Mouse (Mus musculus) hematopoietic stem cell, adult 5-6 weeks (primary cell): Measurements from ENCODE around the gene Sec24c. TPM values are rescaled to one million over a fixed set of nuclear protein-coding genes. Genes with fewer than 3 reads are reported as not detected.

Experiments used
- ATAC-seq, 2 experiments: fragments of 125-278 bp in 1 of 2; replicated peaks in 1 of 2; 2 replicates each; pipeline ENCODE4 v1.8.0; 2016 to 2017; ENCODE audit warnings: inconsistent platforms in 2 of 2, mild to moderate bottlenecking in 2 of 2, moderate number of reproducible peaks in 2 of 2, low read depth in 1 of 2, moderate TSS enrichment in 1 of 2; ENCODE audit not compliant: low FRiP score in 2 of 2, poor library complexity in 2 of 2, severe bottlenecking in 2 of 2, insufficient read depth in 1 of 2, low TSS enrichment in 1 of 2
- total RNA-seq: library from RNA; stranded (forward); fragments of 172-1452, 232-1000 nt; gene quantifications from 2 replicates; pipeline ENCODE4 v1.2.3, GENCODE M21; 2017

Gene Sec24c
- total RNA-seq, 1 experiment from 2014 or later: 107 TPM

DNA sequence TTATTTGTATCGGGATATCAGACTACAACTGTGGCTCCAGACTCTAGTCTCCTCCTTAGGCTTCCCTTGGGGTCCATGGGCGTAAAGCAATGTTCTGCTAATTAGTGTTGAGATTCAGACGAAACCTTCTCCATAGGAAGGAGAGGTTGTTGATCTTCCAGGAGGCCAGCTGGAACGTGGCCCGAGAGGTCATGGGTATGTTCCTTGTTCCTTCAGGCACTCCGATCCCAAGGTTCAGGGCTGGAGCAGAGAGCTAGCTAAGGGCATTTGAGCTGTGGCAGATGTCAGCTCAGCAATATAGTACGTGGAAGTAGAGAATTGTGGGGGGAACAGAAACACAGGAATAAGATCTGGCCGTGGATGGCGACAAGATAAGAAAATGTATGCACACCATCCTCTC is 18.4 kb upstream of the Sec24c start:
- no peak for ATAC-seq

GRCm38 (mm10) chr14:20656361-20656760 is 17.7 kb upstream of the Sec24c start, which contains the start of gene Myoz1:
Gene Myoz1, minus strand, starts transcription at chr14:20656540.
- no peak for ATAC-seq

DNA sequence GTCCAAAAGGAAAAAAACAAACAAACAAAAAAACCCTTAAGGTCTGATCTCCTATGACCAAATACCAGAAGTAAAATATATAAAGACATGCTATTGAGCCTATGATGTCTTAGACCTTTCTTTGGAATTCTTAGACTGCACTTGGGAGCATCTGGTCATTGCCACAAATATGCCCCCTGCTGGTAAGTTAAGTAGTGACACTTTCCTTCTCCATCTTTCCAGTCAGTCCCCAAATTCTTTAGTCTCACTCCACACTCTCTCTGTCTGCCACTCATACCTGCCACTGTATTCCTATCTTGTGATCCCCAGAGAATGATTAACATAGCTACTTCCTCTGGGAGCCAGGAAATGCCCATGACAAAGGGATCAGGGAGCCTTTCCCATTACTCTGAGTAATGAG is 15.8 kb upstream of the Sec24c start:
- ATAC-seq: no peak

DNA sequence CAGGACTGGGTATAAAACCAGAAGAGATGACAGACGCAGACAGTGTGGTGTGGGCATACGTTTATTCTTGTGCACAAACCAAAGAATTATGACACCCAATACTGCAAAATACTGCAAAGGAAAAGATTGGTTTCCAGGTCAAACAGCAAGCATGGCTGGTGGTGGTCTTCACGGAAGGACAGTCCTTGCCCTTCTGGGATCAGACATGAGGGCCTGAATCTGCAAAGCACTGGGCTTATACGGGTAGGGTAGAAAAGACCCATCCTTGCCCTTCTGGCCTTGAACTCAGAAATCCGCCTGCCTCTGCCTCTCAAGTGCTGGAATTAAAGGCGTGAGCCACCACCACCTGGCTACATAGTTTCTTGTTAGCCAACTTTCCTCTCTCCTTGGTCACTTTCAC is 15.2 kb upstream of the Sec24c start:
- ATAC-seq: no peak

DNA sequence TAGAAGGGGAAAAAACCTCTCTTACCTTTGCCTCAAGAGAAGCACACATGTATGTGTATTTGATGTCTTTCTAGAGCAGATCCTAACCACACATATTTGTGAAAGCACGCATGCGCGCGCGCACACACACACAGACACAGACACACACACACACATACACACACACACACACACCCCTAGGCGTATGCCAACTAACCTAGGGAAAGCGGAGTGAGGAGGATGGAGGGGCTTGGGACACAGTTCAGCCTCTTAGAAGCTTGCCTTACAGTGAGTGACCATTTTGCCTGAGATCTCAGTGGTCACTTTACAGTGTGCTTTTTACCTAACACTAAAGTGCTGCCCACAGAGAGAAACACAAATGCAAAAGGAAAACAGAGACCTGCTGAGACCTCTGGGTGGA is 14.4 kb upstream of the Sec24c start:
- no peak for ATAC-seq

- peak; percentile 92 to 97 for ATAC-seq
Measured at GRCm38 (mm10) chr14:20660827-20661660, 13.1 kb upstream of the Sec24c start.

- ATAC-seq: no peak; a peak in 1 of 4 replicates
Measured at GRCm38 (mm10) chr14:20661661-20662331, 12.3 kb upstream of the Sec24c start.

DNA sequence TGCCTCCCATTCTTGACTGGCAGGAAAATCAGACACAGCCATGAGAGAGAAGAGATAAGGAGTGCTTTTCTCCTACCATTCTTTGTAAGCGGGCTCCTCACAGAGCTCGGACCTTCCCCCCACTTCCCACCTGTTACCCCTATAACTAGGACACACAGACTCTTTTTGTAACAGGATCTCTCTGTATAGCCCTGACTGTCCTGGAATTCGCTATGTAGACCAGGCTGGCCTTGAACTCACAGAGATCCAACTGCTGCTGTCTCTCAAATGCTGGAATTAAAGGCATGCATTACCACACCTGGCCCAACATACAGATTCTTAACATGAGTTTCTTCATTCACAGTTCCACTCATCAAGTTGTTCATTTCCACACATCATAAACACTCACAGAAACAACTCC is 11.4 kb upstream of the Sec24c start:
- ATAC-seq: no peak

DNA sequence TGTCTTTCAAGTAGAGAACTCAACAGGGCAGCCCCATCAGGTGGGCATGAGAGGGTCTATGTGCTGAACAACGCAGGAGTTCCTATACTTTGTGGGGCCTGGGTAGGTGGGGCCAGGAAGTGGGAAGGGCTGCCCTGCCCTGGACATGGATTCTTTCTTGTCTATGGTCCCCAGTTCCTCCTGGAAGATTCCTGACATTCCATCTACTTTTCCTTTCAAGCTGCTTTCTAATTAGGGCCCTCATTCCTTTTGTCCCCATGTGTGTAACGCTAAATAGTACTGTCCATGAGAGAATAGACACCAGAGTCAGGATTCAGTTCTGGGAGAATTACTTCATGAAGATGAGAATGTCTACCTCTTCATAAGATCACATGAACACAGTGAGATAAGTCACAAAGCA is 10.5 kb upstream of the Sec24c start:
- no peak for ATAC-seq

GRCm38 (mm10) chr14:20664436-20664835 is 9.7 kb upstream of the Sec24c start:
- no peak for ATAC-seq

- no peak for ATAC-seq
Measured at GRCm38 (mm10) chr14:20667469-20667868, 6.6 kb upstream of the Sec24c start.

DNA sequence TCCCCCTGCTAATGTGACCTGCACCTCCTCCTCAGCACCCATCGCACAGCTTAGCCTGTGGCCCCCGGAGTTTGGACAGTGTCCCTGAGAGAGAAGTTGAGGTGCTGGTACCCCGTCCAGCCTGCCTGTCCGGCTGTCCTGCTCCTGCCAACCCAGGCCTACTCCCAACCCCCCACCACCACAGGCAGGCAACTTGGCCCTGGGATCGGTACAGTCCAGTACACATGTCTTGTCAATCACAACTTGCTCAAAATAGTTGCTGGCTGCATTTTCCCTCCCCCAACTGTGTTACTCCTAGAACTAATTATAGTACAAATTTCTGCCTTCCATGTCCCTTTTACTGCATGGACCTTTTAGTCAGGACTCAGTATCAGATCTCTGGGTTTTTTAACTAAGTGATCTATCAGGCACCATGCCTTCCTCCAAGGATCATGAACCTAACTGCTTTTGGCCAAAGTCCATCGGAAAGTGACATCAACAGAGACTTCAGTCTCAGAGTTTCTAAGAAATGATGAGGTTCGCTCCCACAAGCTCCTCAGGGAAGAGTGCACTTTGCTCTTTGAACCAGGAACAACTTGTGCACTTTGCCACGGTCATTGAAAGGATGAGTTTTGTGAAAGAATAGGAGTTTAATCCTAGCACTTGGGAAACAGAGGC is 5.8 kb upstream of the Sec24c start, which contains the start of gene Synpo2l:
Gene Synpo2l, minus strand, starts transcription at position 201 of the 657 bp plus-strand sequence.
- no peak for ATAC-seq

GRCm38 (mm10) chr14:20672990-20673389 is 1.1 kb upstream of the Sec24c start:
- no peak for ATAC-seq

DNA sequence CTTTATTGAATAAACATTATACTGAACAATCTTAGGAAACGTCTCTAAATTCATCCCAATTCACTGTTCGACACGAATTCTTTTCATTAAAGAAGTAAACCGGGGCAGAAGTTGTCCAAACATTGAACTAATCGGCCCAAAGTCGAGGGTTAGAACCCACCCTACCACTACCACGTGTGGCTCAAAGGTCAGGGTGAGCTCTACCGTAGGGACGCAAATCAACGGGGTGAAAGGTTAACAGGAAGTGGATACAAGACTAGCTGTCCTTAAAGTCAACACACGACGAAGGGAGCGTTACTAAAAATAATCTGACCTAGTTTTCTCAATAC is 409 bp upstream of the Sec24c start:
- peak in 1 of 2 experiments; percentile 13; a peak in 1 of 4 replicates for ATAC-seq

DNA sequence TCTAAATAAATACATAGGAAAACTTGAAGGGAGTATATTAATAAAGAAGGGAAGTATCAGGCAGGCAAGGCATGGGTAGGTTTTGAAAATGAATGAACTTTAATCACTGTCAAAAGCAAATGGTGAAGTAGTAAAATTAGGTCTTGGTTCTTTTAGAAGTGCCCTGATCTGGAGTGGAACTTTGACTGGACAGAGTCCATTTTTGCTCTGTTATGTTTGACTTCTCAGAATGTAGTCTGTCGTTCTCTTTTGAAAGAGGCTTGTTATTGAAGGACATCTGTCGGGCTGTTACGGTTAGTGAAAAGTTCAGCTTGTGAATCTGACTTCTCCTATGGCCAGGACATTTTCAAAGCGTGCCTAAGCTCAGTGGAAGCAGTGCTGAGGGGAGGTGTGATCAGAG is 3.8 kb downstream of the Sec24c start:
- no peak for ATAC-seq

DNA sequence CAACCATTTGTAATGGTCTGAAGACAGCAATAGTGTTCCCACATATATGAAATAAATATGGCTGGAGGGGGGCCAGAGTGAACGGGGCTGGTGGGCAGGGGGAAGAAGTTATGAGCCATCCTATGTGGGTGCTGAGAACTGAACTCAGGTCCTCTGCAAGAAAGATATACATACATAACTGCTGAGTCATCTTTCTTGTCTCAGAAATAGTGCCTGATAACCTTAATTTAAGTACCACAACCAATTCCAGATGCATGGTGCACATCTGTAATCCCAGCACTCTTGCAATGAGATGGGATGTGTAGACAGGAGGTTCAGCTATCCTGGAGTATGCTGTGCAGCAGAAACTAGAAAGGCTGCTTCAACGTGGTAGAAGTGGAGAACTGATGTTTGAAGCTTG is 7.6 kb downstream of the Sec24c start:
- no peak for ATAC-seq

GRCm38 (mm10) chr14:20682498-20682897 is 8.4 kb downstream of the Sec24c start:
- peak; percentile 87 to 89 for ATAC-seq

GRCm38 (mm10) chr14:20686576-20686975 is 12.5 kb downstream of the Sec24c start:
- ATAC-seq: no peak
